Mouse (Mus musculus): ENCODE measurements at regions not wholly inside any gene's neighbourhood (a gene's known extent, or its start where the extent isn't known, plus 50 kb on each side); places are given as distances from the start of the nearest gene placed in this dataset.

DNA sequence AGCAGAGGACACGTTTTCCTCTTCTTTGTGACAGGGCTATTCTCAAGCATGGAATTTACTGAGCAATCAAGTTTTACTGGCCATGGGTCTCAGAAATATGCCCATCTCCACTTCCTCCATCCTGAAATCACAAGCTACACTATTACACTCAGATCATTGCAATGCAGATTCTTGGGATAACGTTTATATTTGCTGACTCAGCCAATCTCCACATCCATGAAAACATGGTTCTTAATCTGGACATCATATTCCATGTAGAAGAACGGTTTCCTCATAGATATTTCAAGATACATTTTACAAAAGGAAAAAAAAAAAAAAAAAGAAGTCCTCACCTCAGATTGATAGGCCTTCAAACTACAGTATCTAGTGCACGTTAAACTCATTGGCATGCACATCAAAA, 1462.1 kb upstream of the Flrt2 start:
- H3K36me3 ChIP-seq (ENCODE audit: control insufficient read depth, insufficient read depth, low read length) = no peaks in the 10 kb centered on the region
- ATAC-seq (ENCODE audit: low read depth) (no peak), DNase-seq (ENCODE audit: low spot score) (no peak)
- no peak overlapping the region for H3K4me2 ChIP-seq (ENCODE audit: low read depth, low read length)
- H3K27ac ChIP-seq (replicated peaks; ENCODE audit: low read depth, low read length) = no peak overlapping the region
- no peaks in the 10 kb centered on the region for H3K4me1 ChIP-seq (ENCODE audit: control insufficient read depth, insufficient read depth, low read length)
- H3K4me3 ChIP-seq (ENCODE audit: low read depth, low read length) = no peak overlapping the region
- 89% methylated on average over 4 of the region's 4 CpGs for WGBS
- no peak overlapping the region for H3K9ac ChIP-seq (ENCODE audit: low read depth, low read length)
- H3K27me3 ChIP-seq (replicated peaks; ENCODE audit: control insufficient read depth, insufficient read depth, low read length) = no peaks in the 10 kb centered on the region
- no peaks in the 10 kb centered on the region for H3K9me3 ChIP-seq (ENCODE audit: control insufficient read depth, low read length)

GRCm38 (mm10) chr12:94245366-94245765, 1446.7 kb upstream of the Flrt2 start:
- H3K9ac ChIP-seq (ENCODE audit: low read depth, low read length) = no peak overlapping the region
- no peaks in the 10 kb centered on the region for H3K36me3 ChIP-seq (ENCODE audit: control insufficient read depth, insufficient read depth, low read length)
- no peaks in the 10 kb centered on the region for H3K4me1 ChIP-seq (ENCODE audit: control insufficient read depth, insufficient read depth, low read length)
- no peaks in the 10 kb centered on the region for H3K9me3 ChIP-seq (ENCODE audit: control insufficient read depth, low read length)
- no peak for ATAC-seq (ENCODE audit: low read depth)
- H3K4me3 ChIP-seq (ENCODE audit: low read depth, low read length) = no peak overlapping the region
- no peaks in the 10 kb centered on the region for H3K27me3 ChIP-seq (replicated peaks; ENCODE audit: control insufficient read depth, insufficient read depth, low read length)
- no peak overlapping the region for H3K27ac ChIP-seq (replicated peaks; ENCODE audit: low read depth, low read length)
- 21% methylated on average over 2 of the region's 2 CpGs for WGBS
- DNase-seq (ENCODE audit: low spot score) = peak; percentile 6
- no peak overlapping the region for H3K4me2 ChIP-seq (ENCODE audit: low read depth, low read length)

- no peak for ATAC-seq (ENCODE audit: low read depth)
- DNase-seq (ENCODE audit: low spot score) = no peak
- Histone ChIP-seq H3K36me3 (ENCODE audit: control insufficient read depth, insufficient read depth, low read length) (no peaks in the 10 kb centered on the region), H3K9me3 (ENCODE audit: control insufficient read depth, low read length) (no peaks in the 10 kb centered on the region), H3K4me2 (ENCODE audit: low read depth, low read length) (no peak overlapping the region), H3K4me1 (ENCODE audit: control insufficient read depth, insufficient read depth, low read length) (no peaks in the 10 kb centered on the region), H3K27me3 (replicated peaks; ENCODE audit: control insufficient read depth, insufficient read depth, low read length) (no peaks in the 10 kb centered on the region), H3K4me3 (ENCODE audit: low read depth, low read length) (no peak overlapping the region), H3K9ac (ENCODE audit: low read depth, low read length) (no peak overlapping the region), H3K27ac (replicated peaks; ENCODE audit: low read depth, low read length) (no peak overlapping the region)
These were observed 1444.7 kb upstream of the Flrt2 start for GRCm38 (mm10) chr12:94247362-94247761.

GRCm38 (mm10) chr12:94252957-94253633, 1438.9 kb upstream of the Flrt2 start:
- Histone ChIP-seq H3K4me1 (ENCODE audit: control insufficient read depth, insufficient read depth, low read length) (peaks cover 6% of the 10 kb centered on the region; the same call in 1 of the 2 replicates), H3K4me2 (ENCODE audit: low read depth, low read length) (no peak overlapping the region), H3K9me3 (ENCODE audit: control insufficient read depth, low read length) (no peaks in the 10 kb centered on the region), H3K27ac (replicated peaks; ENCODE audit: low read depth, low read length) (no peak overlapping the region), H3K36me3 (ENCODE audit: control insufficient read depth, insufficient read depth, low read length) (no peaks in the 10 kb centered on the region), H3K9ac (ENCODE audit: low read depth, low read length) (no peak overlapping the region), H3K4me3 (ENCODE audit: low read depth, low read length) (no peak overlapping the region), H3K27me3 (replicated peaks; ENCODE audit: control insufficient read depth, insufficient read depth, low read length) (no peaks in the 10 kb centered on the region)
- 15% methylated on average over 8 of the region's 8 CpGs for WGBS
- peak; percentile 65 for ATAC-seq (ENCODE audit: low read depth)
- peak; percentile 84 for DNase-seq (ENCODE audit: low spot score)

GRCm38 (mm10) chr12:94280946-94281345, 1411.1 kb upstream of the Flrt2 start:
- H3K27me3 ChIP-seq (replicated peaks; ENCODE audit: control insufficient read depth, insufficient read depth, low read length) = no peaks in the 10 kb centered on the region
- H3K9ac ChIP-seq (ENCODE audit: low read depth, low read length) = no peak overlapping the region
- no peaks in the 10 kb centered on the region for H3K9me3 ChIP-seq (ENCODE audit: control insufficient read depth, low read length)
- H3K27ac ChIP-seq (replicated peaks; ENCODE audit: low read depth, low read length) = no peak overlapping the region
- no peaks in the 10 kb centered on the region for H3K4me1 ChIP-seq (ENCODE audit: control insufficient read depth, insufficient read depth, low read length)
- 56% methylated on average over 2 of the region's 2 CpGs for WGBS
- H3K36me3 ChIP-seq (ENCODE audit: control insufficient read depth, insufficient read depth, low read length) = no peaks in the 10 kb centered on the region
- H3K4me3 ChIP-seq (ENCODE audit: low read depth, low read length) = no peak overlapping the region
- ATAC-seq (ENCODE audit: low read depth) (no peak), DNase-seq (ENCODE audit: low spot score) (peak; percentile 59)
- H3K4me2 ChIP-seq (ENCODE audit: low read depth, low read length) = no peak overlapping the region

DNA sequence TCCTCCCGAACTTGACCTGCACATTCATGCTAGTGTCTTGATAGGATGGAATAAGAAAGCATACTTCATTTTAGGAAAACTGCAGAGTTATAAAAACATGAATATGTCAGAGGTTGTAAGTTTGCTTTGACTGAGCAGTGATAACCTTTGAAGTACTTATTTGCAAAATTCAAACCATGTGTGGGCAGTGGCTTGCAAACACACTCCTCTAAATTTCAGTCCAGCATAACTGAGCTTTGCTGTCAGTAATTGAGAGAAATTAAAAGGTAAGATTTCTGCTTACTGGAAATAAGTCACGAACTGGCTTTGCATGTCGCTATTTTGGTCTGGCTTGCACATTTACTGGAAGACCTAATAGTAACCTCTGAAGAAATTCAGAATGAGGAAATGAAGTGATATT, 1409.1 kb upstream of the Flrt2 start:
- Histone ChIP-seq H3K4me1 (ENCODE audit: control insufficient read depth, insufficient read depth, low read length) (no peaks in the 10 kb centered on the region), H3K9me3 (ENCODE audit: control insufficient read depth, low read length) (no peaks in the 10 kb centered on the region), H3K4me2 (ENCODE audit: low read depth, low read length) (no peak overlapping the region), H3K27me3 (replicated peaks; ENCODE audit: control insufficient read depth, insufficient read depth, low read length) (no peaks in the 10 kb centered on the region), H3K36me3 (ENCODE audit: control insufficient read depth, insufficient read depth, low read length) (no peaks in the 10 kb centered on the region), H3K9ac (ENCODE audit: low read depth, low read length) (no peak overlapping the region), H3K4me3 (ENCODE audit: low read depth, low read length) (no peak overlapping the region), H3K27ac (replicated peaks; ENCODE audit: low read depth, low read length) (no peak overlapping the region)
- ATAC-seq (ENCODE audit: low read depth) (no peak), DNase-seq (ENCODE audit: low spot score) (peak; percentile 38)
- 47% methylated on average over 3 of the region's 3 CpGs for WGBS

GRCm38 (mm10) chr12:94283572-94283971, 1408.5 kb upstream of the Flrt2 start:
- Histone ChIP-seq H3K27me3 (replicated peaks; ENCODE audit: control insufficient read depth, insufficient read depth, low read length) (no peaks in the 10 kb centered on the region), H3K9ac (ENCODE audit: low read depth, low read length) (no peak overlapping the region), H3K36me3 (ENCODE audit: control insufficient read depth, insufficient read depth, low read length) (no peaks in the 10 kb centered on the region), H3K4me1 (ENCODE audit: control insufficient read depth, insufficient read depth, low read length) (no peaks in the 10 kb centered on the region), H3K27ac (replicated peaks; ENCODE audit: low read depth, low read length) (no peak overlapping the region), H3K9me3 (ENCODE audit: control insufficient read depth, low read length) (no peaks in the 10 kb centered on the region), H3K4me3 (ENCODE audit: low read depth, low read length) (no peak overlapping the region), H3K4me2 (ENCODE audit: low read depth, low read length) (no peak overlapping the region)
- WGBS = 40% methylated on average over 3 of the region's 3 CpGs
- no peak for ATAC-seq (ENCODE audit: low read depth)
- DNase-seq (ENCODE audit: low spot score) = no peak

GRCm38 (mm10) chr12:94297864-94298263, 1394.2 kb upstream of the Flrt2 start:
- no peaks in the 10 kb centered on the region for H3K4me1 ChIP-seq (ENCODE audit: control insufficient read depth, insufficient read depth, low read length)
- H3K27ac ChIP-seq (replicated peaks; ENCODE audit: low read depth, low read length) = no peak overlapping the region
- no peaks in the 10 kb centered on the region for H3K9me3 ChIP-seq (ENCODE audit: control insufficient read depth, low read length)
- H3K9ac ChIP-seq (ENCODE audit: low read depth, low read length) = no peak overlapping the region
- H3K27me3 ChIP-seq (replicated peaks; ENCODE audit: control insufficient read depth, insufficient read depth, low read length) = no peaks in the 10 kb centered on the region
- ATAC-seq (ENCODE audit: low read depth) (no peak), DNase-seq (ENCODE audit: low spot score) (no peak)
- no peaks in the 10 kb centered on the region for H3K36me3 ChIP-seq (ENCODE audit: control insufficient read depth, insufficient read depth, low read length)
- H3K4me3 ChIP-seq (ENCODE audit: low read depth, low read length) = no peak overlapping the region
- H3K4me2 ChIP-seq (ENCODE audit: low read depth, low read length) = no peak overlapping the region
- WGBS = 89% methylated on average over 5 of the region's 5 CpGs

DNA sequence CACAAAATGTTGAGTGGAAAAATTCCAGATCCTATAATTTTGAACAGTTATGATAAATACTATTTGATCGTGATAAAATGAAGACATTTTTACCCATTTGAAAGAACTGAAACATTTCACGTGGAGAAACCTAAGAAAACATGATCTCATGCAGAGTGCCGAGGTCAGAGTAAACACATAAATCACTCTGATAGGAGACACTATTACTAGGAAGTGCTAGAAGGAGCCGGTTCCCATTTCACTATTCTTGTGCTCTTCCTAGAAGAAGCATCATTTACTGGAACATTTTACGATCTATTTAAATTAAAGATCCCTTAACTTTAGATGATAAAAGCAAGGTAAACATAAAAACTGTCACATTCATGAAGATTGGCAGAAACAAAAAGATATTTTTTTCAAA, 1359.7 kb upstream of the Flrt2 start:
- DNase-seq (ENCODE audit: low spot score) = no peak
- H3K36me3 ChIP-seq (ENCODE audit: control insufficient read depth, insufficient read depth, low read length) = no peaks in the 10 kb centered on the region
- H3K4me1 ChIP-seq (ENCODE audit: control insufficient read depth, insufficient read depth, low read length) = no peaks in the 10 kb centered on the region
- H3K4me3 ChIP-seq (ENCODE audit: low read depth, low read length) = no peak overlapping the region
- no peaks in the 10 kb centered on the region for H3K27me3 ChIP-seq (replicated peaks; ENCODE audit: control insufficient read depth, insufficient read depth, low read length)
- H3K9me3 ChIP-seq (ENCODE audit: control insufficient read depth, low read length) = no peaks in the 10 kb centered on the region
- no peak overlapping the region for H3K9ac ChIP-seq (ENCODE audit: low read depth, low read length)
- H3K27ac ChIP-seq (replicated peaks; ENCODE audit: low read depth, low read length) = no peak overlapping the region
- H3K4me2 ChIP-seq (ENCODE audit: low read depth, low read length) = no peak overlapping the region
- ATAC-seq (ENCODE audit: low read depth) = no peak
- 65% methylated on average over 5 of the region's 5 CpGs for WGBS
